Mouse (Mus musculus): Measurements from ENCODE around the gene Ccdc107.

DNA sequence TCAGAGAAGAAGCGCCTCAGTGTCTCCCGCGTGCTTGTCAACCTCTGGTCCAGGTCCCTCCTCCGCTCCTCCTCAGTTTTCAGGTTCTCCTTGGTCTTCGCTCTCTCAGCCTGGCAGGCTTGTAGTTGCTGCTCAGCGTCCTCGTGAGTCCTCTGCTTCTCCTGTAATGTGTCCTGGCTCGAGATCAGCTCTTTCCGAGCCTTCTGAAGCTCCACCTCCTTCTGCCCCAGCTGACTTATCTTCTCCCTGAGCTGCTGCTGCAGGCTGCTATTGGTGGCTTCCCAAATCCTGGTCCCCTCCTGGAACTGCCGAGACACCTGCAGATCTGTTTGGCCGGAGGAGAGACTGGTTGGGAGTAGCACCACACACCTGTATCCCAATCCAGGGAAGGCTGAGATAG lies 40.4 kb upstream of the Ccdc107 start:
- TF ChIP-seq CTCF (IDR thresholded peaks at IDR 0.05; ENCODE audit: insufficient read depth, low read length) (no peak), POLR2A (IDR thresholded peaks at IDR 0.05; ENCODE audit: borderline replicate concordance, extremely low read depth, low read depth, low read length) (no peak)

Measured in lung, adult 2 months (tissue).